Mouse (Mus musculus) erythroblast, embryonic 14.5 days (primary cell): ENCODE measurements around the gene Gm14226. TPM values are rescaled to one million over a fixed set of nuclear protein-coding genes. Genes with fewer than 3 reads are reported as not detected.

Experiments used
- H3K27me3 ChIP-seq: 2 replicates; pipeline ENCODE4 v1.6.1; 2012; ENCODE audit warnings: inconsistent platforms; ENCODE audit not compliant: control insufficient read depth
- H3K36me3 ChIP-seq: 2 replicates; pipeline ENCODE4 v1.6.1; 2012; ENCODE audit warnings: mild to moderate bottlenecking, inconsistent platforms; ENCODE audit not compliant: control insufficient read depth
- H3K4me1 ChIP-seq: 2 replicates; pipeline ENCODE4 v1.6.1; 2012; ENCODE audit warnings: inconsistent platforms; ENCODE audit not compliant: control insufficient read depth
- H3K4me3 ChIP-seq: replicated peaks from 2 replicates; pipeline ENCODE3; 2012; ENCODE audit warnings: moderate library complexity, mild to moderate bottlenecking, inconsistent platforms
- H3K9me3 ChIP-seq: 2 replicates; pipeline ENCODE4 v1.6.1; 2012; ENCODE audit warnings: low read length, inconsistent platforms, mixed read lengths; ENCODE audit not compliant: control insufficient read depth
- GATA1 ChIP-seq: IDR thresholded peaks from 2 replicates; pipeline ENCODE4 v1.6.1; 2012; ENCODE audit warnings: low read length, inconsistent platforms, mixed read lengths
- TAL1 ChIP-seq: IDR thresholded peaks from 3 replicates; pipeline ENCODE4 v1.6.1; 2012; ENCODE audit warnings: low read length, inconsistent platforms, mixed read lengths
- polyA plus RNA-seq: library from polyadenylated mRNA; stranded (reverse); fragments of >175 nt; gene quantifications from 2 replicates; pipeline ENCODE4 v1.2.3, GENCODE M21; 2012

Gene Gm14226
- polyA plus RNA-seq, 1 experiment, result not detected

DNA sequence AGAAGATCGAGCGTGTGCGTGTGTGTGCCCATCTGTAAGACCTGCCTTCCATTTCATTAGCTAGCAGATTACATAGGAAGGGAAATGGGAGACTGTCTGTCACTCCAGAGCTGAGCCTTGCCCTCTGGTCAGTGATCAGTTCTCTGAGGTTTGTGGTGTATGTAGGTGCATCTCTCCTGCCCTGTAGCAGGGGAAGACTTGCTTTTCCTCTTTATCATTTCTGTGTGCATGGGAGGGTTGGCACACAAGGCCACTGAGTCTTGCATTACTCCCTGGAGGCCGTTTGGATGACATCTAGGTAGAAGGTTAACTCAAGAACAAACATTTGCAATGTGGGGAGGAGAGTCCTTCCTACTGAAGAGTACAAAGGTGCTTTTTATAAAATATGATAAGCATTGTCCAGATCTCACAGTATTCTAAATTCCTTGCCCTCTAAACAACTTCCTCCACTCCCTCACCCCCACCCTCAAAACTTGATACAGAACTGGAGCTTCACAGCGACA is 38.1 kb downstream of the Gm14226 start:
- Histone ChIP-seq H3K36me3 (peaks cover 16% of the 10 kb centered on the region), H3K4me3 (no peak overlapping the region), H3K27me3 (no peaks in the 10 kb centered on the region)

DNA sequence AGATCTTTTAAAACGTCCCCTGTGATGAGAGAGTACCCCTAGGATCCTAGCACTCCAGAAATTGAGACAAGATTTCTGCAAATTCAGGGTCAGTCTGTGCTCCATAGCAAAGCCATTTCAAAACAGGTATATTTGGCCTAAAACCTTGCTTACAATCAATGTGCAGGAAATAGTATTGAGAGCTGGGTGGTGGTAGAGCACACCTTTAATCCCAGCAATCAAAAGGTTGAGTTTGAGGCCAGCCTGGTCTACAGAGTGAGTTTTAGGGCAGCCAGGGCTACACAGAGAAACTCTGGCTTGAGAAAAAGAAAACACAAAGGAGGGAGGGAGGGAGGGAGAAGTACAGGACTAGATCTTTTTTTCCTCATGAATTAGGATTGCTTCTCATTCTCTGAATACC is 39.3 kb downstream of the Gm14226 start:
- Histone ChIP-seq H3K27me3 (no peaks in the 10 kb centered on the region), H3K4me1 (peaks cover 8% of the 10 kb centered on the region), H3K36me3 (peaks cover 28% of the 10 kb centered on the region), H3K4me3 (no peak overlapping the region), H3K9me3 (no peaks in the 10 kb centered on the region)
- TF ChIP-seq TAL1, result no peak

More for the DNA sequence above, 38.1 kb downstream of the Gm14226 start:
- Histone ChIP-seq H3K9me3 (no peaks in the 10 kb centered on the region), H3K4me1 (peaks cover 20% of the 10 kb centered on the region)
- TF ChIP-seq TAL1 (no peak), GATA1 (no peak)

DNA sequence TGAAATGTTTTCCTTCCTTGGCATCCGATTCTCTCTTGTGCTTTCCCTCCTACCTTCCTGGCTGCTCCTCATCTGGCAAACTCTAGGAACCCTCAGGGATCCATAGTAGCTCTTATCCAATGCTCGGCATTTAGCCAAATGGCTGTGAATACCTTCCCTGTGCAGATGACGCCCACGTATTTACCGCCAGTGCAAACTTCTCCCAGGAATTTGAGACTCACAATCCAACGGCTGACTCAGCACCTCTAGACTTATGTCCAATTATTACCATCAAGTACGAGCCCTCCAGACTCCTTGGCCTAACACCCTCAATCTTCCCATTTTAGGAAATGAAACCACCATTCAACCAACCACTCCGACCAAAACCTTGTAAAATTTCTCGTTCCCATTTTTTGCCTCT is 53.0 kb downstream of the Gm14226 start:
- Histone ChIP-seq H3K4me3 (no peak overlapping the region), H3K9me3 (no peaks in the 10 kb centered on the region), H3K36me3 (peaks cover 44% of the 10 kb centered on the region), H3K4me1 (peaks cover 46% of the 10 kb centered on the region), H3K27me3 (no peaks in the 10 kb centered on the region)
- TF ChIP-seq TAL1, result no peak
- TF ChIP-seq GATA1, result no peak

DNA sequence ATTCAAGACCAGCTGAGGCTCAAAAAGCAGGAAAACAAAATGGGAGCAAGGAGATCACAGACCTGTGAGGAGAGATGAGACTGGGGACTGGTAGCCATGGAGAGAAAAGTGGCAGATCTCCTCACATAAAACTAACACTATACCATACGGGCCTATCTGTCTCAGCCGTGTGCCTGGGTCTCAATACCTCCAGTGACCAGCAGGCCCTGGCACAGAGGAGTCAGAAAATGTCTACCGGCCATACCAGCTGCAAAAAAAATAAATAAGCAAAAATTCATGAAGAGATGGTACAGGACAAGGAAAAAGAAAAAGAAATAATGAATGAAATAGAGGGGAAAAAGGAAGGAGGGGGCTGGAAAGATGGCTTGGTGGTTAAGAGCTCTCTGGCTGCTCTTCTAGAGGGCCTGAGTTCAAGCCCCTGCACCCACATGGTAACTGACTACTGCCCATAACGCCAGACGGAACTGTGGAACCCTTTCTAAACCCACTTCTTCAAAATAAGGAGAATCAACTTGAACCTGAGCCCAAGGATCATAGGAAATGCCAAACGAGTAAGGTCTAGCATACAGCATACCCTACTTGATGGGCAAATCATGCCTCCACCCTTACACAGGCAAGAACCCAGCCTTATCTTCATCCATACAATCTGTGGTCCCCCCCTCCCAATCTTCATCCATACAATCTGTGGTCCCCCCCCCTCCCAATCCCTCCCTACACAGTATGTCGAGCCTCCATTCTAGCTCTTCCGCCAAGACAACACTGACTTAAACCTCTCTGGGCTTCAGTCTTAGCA is 54.5 kb downstream of the Gm14226 start:
- Histone ChIP-seq H3K27me3 (no peaks in the 10 kb centered on the region), H3K4me3 (peak overlapping the region; percentile 86), H3K36me3 (peaks cover 29% of the 10 kb centered on the region), H3K9me3 (no peaks in the 10 kb centered on the region), H3K4me1 (peaks cover 46% of the 10 kb centered on the region)
- TF ChIP-seq GATA1 (no peak), TAL1 (no peak)

DNA sequence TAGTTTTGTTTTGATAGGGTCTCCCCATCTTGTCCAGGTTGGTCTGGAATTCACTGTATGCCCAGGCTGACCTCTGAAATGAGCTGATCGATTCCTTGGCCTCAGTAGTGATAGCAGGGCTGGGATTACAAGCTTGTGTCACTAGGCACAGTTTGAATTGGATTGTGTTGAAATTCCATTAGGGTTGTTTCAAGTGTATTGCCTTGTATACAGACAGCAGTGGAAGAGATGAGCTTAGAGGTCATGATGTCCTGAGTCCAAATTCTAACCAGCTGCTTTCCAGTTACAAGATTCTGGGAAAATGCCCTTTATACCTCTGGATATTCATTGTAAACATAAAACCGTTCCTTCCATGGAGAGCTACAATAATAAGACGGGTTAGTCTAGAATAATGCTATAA is 55.3 kb downstream of the Gm14226 start:
- Histone ChIP-seq H3K27me3 (no peaks in the 10 kb centered on the region), H3K4me1 (peaks cover 46% of the 10 kb centered on the region), H3K9me3 (no peaks in the 10 kb centered on the region), H3K36me3 (peaks cover 21% of the 10 kb centered on the region), H3K4me3 (peak overlapping the region; percentile 86)
- TF ChIP-seq GATA1 (no peak), TAL1 (no peak)

DNA sequence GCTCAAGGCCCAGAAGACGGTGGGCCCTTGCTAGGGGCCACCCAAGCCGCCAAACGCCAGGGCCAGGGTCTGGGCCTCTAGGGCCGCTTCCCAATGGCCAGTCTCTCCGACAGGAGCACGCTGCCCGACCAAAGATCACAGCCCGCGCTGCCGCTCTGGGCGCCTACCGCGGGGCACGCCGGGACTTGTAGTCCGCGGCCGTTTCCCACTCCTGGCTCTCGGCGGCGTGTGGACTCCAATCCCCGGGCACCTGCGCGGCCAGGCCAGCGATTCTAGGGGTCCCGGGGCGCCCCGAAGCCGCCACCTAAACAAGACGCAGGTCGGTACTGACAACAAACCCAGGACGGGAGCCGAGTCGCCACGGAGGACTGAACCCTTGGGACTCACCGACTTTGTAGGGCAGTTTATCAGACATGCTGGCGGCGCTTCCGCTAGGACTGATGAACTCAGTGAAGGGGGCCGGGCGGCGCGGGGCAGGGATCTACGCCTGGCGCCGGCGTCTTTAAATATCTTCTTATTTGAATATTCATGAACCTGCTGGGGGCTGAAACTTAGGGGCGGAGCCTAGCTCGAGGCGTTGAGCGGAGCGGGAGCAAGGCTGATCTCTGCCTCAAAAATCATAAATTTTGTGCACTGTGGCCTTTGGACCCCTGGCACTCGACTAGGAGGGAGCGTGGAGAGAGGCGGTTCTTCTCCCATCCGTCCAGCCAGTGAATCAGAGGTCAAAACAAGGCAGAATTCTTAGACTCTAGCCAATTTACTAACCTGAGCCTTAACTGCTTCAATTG is 56.1 kb downstream of the Gm14226 start, which contains the start of gene Ahcy:
Gene Ahcy, minus strand, starts transcription at position 520 of the 788 bp plus-strand sequence.
- TF ChIP-seq TAL1, result no peak
- no peak for TF ChIP-seq GATA1
- no peaks in the 10 kb centered on the region for H3K9me3 ChIP-seq
- no peaks in the 10 kb centered on the region for H3K27me3 ChIP-seq
- peaks cover 13% of the 10 kb centered on the region for H3K36me3 ChIP-seq
- H3K4me3 ChIP-seq, result peak within 1 kb of the TSS; percentile 86
- peaks cover 46% of the 10 kb centered on the region for H3K4me1 ChIP-seq

DNA sequence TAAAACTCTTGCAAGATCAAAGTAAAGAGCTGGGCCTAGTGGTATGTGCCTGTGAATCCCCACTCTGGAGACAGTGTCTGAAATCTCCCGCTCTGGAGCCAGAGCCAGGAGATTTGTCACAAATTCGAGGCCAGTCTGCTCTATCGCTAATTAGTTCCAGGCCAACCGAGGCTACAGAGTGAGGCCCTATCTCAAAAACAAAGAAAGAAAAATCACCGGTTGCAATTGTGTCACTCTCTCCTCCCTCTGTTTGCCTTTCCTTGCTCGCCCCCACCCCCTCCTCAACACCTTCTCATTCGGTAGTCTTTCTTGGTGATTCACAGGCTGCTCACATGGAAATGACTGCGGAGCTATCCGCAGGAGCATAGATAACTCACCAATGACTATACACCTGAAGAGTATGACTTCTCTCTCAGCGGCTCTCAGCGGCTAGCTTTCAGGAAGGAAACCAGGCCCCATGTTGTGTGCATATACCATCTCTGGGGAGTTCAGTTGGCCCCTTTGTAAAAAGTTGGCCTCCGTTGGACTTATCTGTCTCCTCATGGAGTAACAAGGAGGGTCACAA is 56.8 kb downstream of the Gm14226 start:
- H3K27me3 ChIP-seq, result no peaks in the 10 kb centered on the region
- H3K4me1 ChIP-seq, result peaks cover 46% of the 10 kb centered on the region
- H3K4me3 ChIP-seq, result peak overlapping the region; percentile 86
- H3K36me3 ChIP-seq, result peaks cover 12% of the 10 kb centered on the region
- TF ChIP-seq TAL1, result no peak
- H3K9me3 ChIP-seq, result no peaks in the 10 kb centered on the region

DNA sequence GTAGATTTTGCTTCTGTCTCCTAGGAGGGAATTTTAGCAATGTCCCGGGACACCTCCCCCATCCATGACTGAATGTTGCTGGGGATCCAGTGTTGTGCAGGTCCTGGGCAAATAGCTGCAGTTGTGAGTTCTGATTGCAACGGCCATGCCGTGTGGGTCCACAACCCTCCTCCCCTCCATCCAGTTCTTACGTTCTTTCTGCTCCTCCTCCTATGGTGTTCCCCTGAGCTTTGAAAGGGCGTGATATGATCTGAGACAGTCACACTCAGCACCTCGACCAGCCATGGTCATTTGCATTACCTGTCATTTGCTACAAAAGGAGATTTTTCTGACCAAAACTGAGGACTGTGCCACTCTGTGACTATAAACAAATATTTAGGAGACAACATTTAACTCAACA is 57.6 kb downstream of the Gm14226 start:
- TF ChIP-seq TAL1 (no peak), GATA1 (no peak)

More for the DNA sequence above, 57.6 kb downstream of the Gm14226 start:
- Histone ChIP-seq H3K4me3 (no peak overlapping the region), H3K4me1 (peaks cover 42% of the 10 kb centered on the region), H3K27me3 (no peaks in the 10 kb centered on the region), H3K9me3 (no peaks in the 10 kb centered on the region), H3K36me3 (peaks cover 9% of the 10 kb centered on the region)

Other genes with a start within 250 kb of the Gm14226 start
- not detected in 2 replicates for gene Gm14214, start 248.2 kb upstream of the Gm14226 start, polyA plus RNA-seq
- gene Raly, start 227.2 kb upstream of the Gm14226 start, polyA plus RNA-seq, result 135 and 142 TPM in 2 replicates
- gene a, start 226.9 kb upstream of the Gm14226 start, polyA plus RNA-seq, result not detected in 2 replicates
- 2.6 and 3.2 TPM in 2 replicates for gene Eif2s2, start 125.3 kb upstream of the Gm14226 start, polyA plus RNA-seq
- gene Ahcy, start 56.2 kb downstream of the Gm14226 start, polyA plus RNA-seq, result 0.48 and 0.59 TPM in 2 replicates
- 0.06 TPM in 2 replicates for gene Itch, start 115.2 kb downstream of the Gm14226 start, polyA plus RNA-seq
- 10.3 and 16.7 TPM in 2 replicates for gene Dynlrb1, start 218.3 kb downstream of the Gm14226 start, polyA plus RNA-seq